Mouse (Mus musculus): ENCODE data around the gene Usmg5.

GRCm38 (mm10) chr19:47122802-47123201, 32.4 kb upstream of the Usmg5 start:
- TF ChIP-seq CTCF (IDR thresholded peaks at IDR 0.05; ENCODE audit: control insufficient read depth, insufficient read depth, insufficient read length) (no peak), MAX (IDR thresholded peaks at IDR 0.05) (no peak)
